Mouse (Mus musculus) gastrocnemius, postnatal 36 days (tissue): ENCODE measurements around the gene Gm21970. TPM values are rescaled to one million over a fixed set of nuclear protein-coding genes. Genes with fewer than 3 reads are reported as not detected.

Experiments used
- DNase-seq, 2 experiments: peaks; one replicate each; pipeline ENCODE4 v3.0.0; 2022
- intact Hi-C: fragments of 180-260 bp; cut with DNase I; formaldehyde crosslinking; loops from one replicate; pipeline ENCODE4 v1.15.1; 2025
- long read RNA-seq, 2 experiments: library from polyadenylated mRNA; stranded (forward); transcript quantifications; one replicate each; pipeline ENCODE4 v2.0.0; 2021
- total RNA-seq, 2 experiments: library from RNA; stranded (reverse); gene quantifications; 2 replicates each; pipeline ENCODE4 v1.2.3; 2021

The Gm21970 gene
- not detected for total RNA-seq
- long read RNA-seq, experiment 1, result 0 reads
- long read RNA-seq, experiment 2, partial matches to known transcripts, result 0 of 1 reads
- long read RNA-seq, experiment 2, other reads (novel, unspliced or antisense), result 1 of 1 reads

GRCm38 (mm10) chr16:91391421-91391820 lies at the start of gene Gm21970:
Gm21970 (plus strand) TSS chr16:91391721.
- intact Hi-C loops, result no loop called here
- DNase-seq, result no peak

- no peak for DNase-seq
- intact Hi-C loops, result no loop called here
Measured at GRCm38 (mm10) chr16:91346491-91346890, 45.0 kb upstream of the Gm21970 start.

GRCm38 (mm10) chr16:91347491-91348263 lies 43.8 kb upstream of the Gm21970 start:
- intact Hi-C loops, result no loop called here
- DNase-seq, result no peak

- DNase-seq, result no peak
- intact Hi-C loops, result no loop called here
Measured at GRCm38 (mm10) chr16:91348264-91348565, 43.3 kb upstream of the Gm21970 start.

GRCm38 (mm10) chr16:91348588-91349330 lies 42.8 kb upstream of the Gm21970 start:
- no peak for DNase-seq
- intact Hi-C loops, result no loop called here

- intact Hi-C loops, result loop anchor here (1.0 to 5.0 kb wide), 2 partner anchors 190 to 271 kb away; no protein-coding TSS in a partner anchor
- peak in 1 of 2 experiments; percentile 47 for DNase-seq
Measured at GRCm38 (mm10) chr16:91352084-91352562, 39.4 kb upstream of the Gm21970 start.

GRCm38 (mm10) chr16:91352749-91353148 lies 38.8 kb upstream of the Gm21970 start:
- DNase-seq, result no peak

DNA sequence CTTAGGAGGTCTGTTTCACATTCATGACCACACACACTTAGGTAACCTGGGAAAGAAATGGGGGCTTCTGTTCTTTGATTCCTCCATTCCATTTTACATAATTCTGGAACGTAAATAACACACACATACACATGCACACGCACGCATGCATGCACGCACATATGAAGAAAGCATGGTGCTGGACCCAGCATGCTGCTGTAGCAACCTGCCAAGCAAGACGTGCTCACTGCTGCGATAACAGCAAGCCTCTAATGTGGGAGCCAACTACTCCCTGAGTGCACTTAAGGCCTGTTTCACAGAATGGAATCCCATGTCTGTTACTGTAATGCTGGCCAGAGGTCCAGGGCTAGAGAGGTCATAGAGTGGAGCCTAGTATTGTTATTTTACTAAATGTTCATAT lies 38.3 kb upstream of the Gm21970 start:
- no peak for DNase-seq
- intact Hi-C loops, result loop anchor here (5.0 kb wide), 1 partner anchor 191 kb away; no protein-coding TSS in a partner anchor

More at GRCm38 (mm10) chr16:91352749-91353148, 38.8 kb upstream of the Gm21970 start:
- intact Hi-C loops, result loop anchor here (1.0 to 5.0 kb wide), 2 partner anchors 190 to 271 kb away; no protein-coding TSS in a partner anchor

- DNase-seq, result no peak
- intact Hi-C loops, result loop anchor here (5.0 kb wide), 1 partner anchor 191 kb away; no protein-coding TSS in a partner anchor
Measured at GRCm38 (mm10) chr16:91353638-91354037, 37.9 kb upstream of the Gm21970 start.

GRCm38 (mm10) chr16:91354599-91354998 lies 36.9 kb upstream of the Gm21970 start:
- no peak for DNase-seq
- intact Hi-C loops, result loop anchor here (5.0 kb wide), 1 partner anchor 192 kb away; no protein-coding TSS in a partner anchor

GRCm38 (mm10) chr16:91355160-91355559 lies 36.4 kb upstream of the Gm21970 start:
- intact Hi-C loops, result loop anchor here (5.0 kb wide), 2 partner anchors 87 to 107 kb away; no protein-coding TSS in a partner anchor

DNA sequence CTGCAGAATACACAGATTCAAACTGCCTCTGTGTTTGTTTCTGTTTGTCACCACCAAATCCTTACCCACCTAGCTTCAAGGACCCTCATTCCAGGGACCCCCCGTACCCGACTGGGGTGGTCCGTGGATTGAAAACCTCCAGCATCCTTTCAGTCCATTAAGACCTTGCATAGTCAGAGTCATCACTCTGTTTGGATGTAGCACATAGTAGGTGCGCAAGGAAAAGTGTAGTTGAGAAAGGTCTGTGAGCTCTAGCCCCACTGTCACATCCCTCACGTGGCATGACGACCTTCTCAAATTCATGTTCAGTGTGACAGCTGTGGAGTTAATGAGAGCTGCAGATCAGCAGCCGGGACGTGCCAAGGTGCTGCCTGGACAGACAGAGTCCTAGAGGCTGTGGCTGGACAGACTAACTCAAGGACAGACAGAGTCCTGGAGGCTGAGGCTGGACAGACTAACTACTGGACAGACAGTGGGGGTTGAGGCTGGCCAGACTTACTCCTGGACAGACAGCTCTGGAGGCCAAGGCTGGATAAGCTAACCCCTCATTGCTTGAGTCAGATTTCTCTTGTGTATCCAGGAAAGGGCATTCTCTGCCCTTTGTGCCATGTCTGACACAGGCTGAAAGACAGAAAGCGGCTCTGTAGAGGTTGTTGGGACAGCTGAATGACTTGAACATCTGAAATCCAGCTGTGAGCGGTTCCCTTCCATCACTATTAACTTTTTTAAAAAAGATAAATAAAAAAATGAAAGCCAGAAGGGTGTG lies 34.6 kb upstream of the Gm21970 start:
- DNase-seq, result no peak
- intact Hi-C loops, result loop anchor here (5.0 kb wide), 2 partner anchors 85 to 105 kb away; no protein-coding TSS in a partner anchor

More at GRCm38 (mm10) chr16:91355160-91355559, 36.4 kb upstream of the Gm21970 start:
- no peak for DNase-seq

- DNase-seq, result peak in 1 of 2 experiments; percentile 0
- intact Hi-C loops, result loop anchor here (5.0 kb wide), 2 partner anchors 85 to 105 kb away; no protein-coding TSS in a partner anchor
Measured at GRCm38 (mm10) chr16:91357526-91357900, 34.0 kb upstream of the Gm21970 start.

DNA sequence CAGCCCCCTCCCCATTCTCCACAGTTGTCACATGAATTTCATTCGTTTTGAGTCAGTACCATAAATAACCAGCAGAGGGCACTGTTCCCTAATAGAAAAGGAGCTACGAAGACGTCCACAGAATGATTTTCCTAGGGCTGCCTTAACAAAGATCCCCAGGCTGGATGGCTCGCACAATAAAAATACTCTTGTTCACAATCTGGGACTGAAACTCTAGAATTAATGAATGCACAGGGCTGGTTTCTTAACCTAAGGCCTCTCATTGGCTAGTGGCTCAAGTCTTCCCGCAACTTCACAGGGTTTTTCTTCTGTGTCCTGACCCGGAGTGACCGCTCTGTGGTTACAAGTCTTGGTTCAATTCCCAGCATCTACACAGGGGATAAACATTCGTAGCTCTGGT lies 33.0 kb upstream of the Gm21970 start:
- intact Hi-C loops, result loop anchor here (5.0 kb wide), 2 partner anchors 84 to 104 kb away; no protein-coding TSS in a partner anchor
- DNase-seq, result peak in 1 of 2 experiments; percentile 5

DNA sequence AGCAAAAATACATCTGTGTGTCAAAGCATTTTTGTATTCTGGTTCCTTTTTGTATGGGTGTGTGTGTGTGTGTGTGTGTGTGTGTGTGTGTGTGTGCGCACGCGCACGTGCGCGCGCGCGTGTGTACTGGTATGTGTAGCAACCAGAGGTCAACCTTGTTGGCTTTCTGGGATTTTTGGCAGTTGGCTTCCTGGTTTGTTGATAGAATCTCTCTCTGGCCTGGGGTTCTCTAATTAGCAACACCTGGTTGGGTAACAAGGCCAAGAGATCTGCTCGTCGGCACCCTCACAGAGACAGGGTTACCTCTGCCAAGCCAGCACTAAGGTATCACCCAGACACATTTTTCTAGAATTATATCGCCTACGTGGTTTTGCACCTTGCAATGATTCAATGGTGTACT lies 32.0 kb upstream of the Gm21970 start:
- peak in 1 of 2 experiments; percentile 2 for DNase-seq
- intact Hi-C loops, result loop anchor here (5.0 kb wide), 2 partner anchors 83 to 103 kb away; no protein-coding TSS in a partner anchor

DNA sequence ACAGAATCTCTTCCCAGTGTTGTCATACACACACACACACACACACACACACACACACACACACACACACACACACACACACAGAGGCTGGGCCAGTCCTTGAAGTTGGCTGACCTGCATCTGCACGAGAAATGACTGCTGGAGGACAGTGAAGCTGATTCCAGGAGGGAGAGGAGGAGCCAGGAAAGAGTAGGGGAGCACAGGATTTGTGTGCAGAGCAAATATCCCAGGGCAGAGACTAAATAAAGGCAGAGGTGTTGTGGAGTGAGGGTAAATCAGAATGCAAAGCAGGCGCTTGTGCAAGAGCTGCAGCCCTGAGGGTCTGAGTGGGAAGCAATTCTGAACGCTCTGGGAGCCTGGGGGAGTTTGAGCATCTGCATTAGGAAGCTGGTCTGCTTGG lies 31.4 kb upstream of the Gm21970 start:
- intact Hi-C loops, result loop anchor here (5.0 kb wide), 1 partner anchor 37 kb away; no protein-coding TSS in a partner anchor
- DNase-seq, result peak in 1 of 2 experiments; percentile 1

GRCm38 (mm10) chr16:91362006-91362405 lies 29.5 kb upstream of the Gm21970 start:
- no peak for DNase-seq
- intact Hi-C loops, result loop anchor here (5.0 kb wide), 1 partner anchor 35 kb away; no protein-coding TSS in a partner anchor

DNA sequence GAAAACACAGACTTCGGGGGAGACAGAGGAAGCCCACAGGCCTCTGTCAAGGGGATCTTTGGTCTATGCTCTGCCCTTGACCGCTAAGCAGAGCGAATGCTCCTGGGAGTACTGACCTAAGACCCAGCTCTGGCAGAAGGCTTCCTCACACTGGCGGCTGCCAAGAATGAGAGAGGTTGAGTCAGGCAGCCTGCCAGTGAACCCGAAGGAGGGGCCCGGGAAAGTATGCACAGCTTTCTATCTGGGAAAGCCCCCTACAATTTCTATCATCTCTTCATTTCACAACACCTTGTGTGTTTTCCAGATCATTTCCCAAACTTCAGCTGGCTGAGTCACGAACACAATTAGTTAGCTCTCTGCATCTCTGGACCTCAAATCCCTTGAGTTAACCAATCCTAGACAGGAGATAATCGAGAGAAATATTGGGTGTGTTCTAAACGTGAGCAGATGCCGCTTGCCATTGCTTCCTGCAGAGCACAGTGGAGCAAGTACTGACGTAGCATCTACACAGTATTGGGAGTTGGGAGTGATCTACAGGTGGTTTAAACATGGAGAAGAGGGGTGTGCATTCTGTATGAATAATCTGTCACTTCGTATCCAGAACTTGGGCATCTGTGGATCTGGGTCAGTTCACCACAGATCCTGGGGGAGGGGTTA lies 28.8 kb upstream of the Gm21970 start:
- intact Hi-C loops, result loop anchor here (5.0 kb wide), 1 partner anchor 35 kb away; no protein-coding TSS in a partner anchor
- peak; percentile 40 to 45 for DNase-seq

GRCm38 (mm10) chr16:91363483-91363882 lies 28.0 kb upstream of the Gm21970 start:
- intact Hi-C loops, result loop anchor here (5.0 kb wide), 1 partner anchor 34 kb away; no protein-coding TSS in a partner anchor
- peak in 1 of 2 experiments; percentile 10 for DNase-seq
